Mouse (Mus musculus) limb, embryonic 14.5 days (tissue): ENCODE measurements around the gene Irs2. TPM values are rescaled to one million over a fixed set of nuclear protein-coding genes. Genes with fewer than 3 reads are reported as not detected.

Experiments used
- ATAC-seq: fragments of 200-750 bp; cut with Nextera tagmentation; 2 replicates; pipeline ENCODE4 v1.8.0; 2017; ENCODE audit warnings: low read depth, moderate number of reproducible peaks, moderate TSS enrichment; ENCODE audit not compliant: low FRiP score
- DNase-seq: peaks from one replicate; pipeline ENCODE4 v3.0.0-alpha.2; 2015; ENCODE audit warnings: low spot score
- H3K27ac ChIP-seq: fragments of 300-500 bp; sonication (generic); replicated peaks from 2 replicates; pipeline ENCODE4 v1.5.1; 2014; ENCODE audit warnings: low read depth, mild to moderate bottlenecking, low read length, moderate library complexity, mixed read lengths
- H3K27me3 ChIP-seq: fragments of 300-500 bp; sonication (generic); 2 replicates; pipeline ENCODE4 v1.6.1; 2014; ENCODE audit warnings: low read length, mixed read lengths; ENCODE audit not compliant: control insufficient read depth, insufficient read depth
- H3K36me3 ChIP-seq: fragments of 300-500 bp; sonication (generic); 2 replicates; pipeline ENCODE4 v1.6.1; 2014; ENCODE audit warnings: mild to moderate bottlenecking, low read length, moderate library complexity, mixed read lengths; ENCODE audit not compliant: control insufficient read depth, insufficient read depth
- H3K4me1 ChIP-seq: fragments of 300-500 bp; sonication (generic); 2 replicates; pipeline ENCODE4 v1.6.1; 2014; ENCODE audit warnings: antibody characterized with exemption, low read length, mixed read lengths; ENCODE audit not compliant: control insufficient read depth, insufficient read depth
- H3K4me2 ChIP-seq: fragments of 300-500 bp; sonication (generic); replicated peaks from 2 replicates; pipeline ENCODE4 v1.6.1; 2014; ENCODE audit warnings: low read depth, mild to moderate bottlenecking, low read length, moderate library complexity; ENCODE audit not compliant: severe bottlenecking
- H3K4me3 ChIP-seq: fragments of 300-500 bp; sonication (generic); replicated peaks from 2 replicates; pipeline ENCODE4 v1.5.1; 2014; ENCODE audit warnings: low read length
- H3K9ac ChIP-seq: fragments of 300-500 bp; sonication (generic); 2 replicates; pipeline ENCODE4 v1.6.1; 2014; ENCODE audit warnings: mild to moderate bottlenecking, low read depth, low read length, moderate library complexity; ENCODE audit not compliant: severe bottlenecking
- H3K9me3 ChIP-seq: fragments of 300-500 bp; sonication (generic); 2 replicates; pipeline ENCODE4 v1.6.1; 2016; ENCODE audit warnings: low read length; ENCODE audit not compliant: control insufficient read depth
- POLR2A ChIP-seq: fragments of 200-500 bp; IDR thresholded peaks from 2 replicates; pipeline ENCODE4 v1.8.0; 2012; ENCODE audit warnings: inconsistent platforms, mild to moderate bottlenecking, moderate library complexity, borderline replicate concordance; ENCODE audit not compliant: insufficient read depth, insufficient read length; ENCODE audit errors: extremely low read depth
- WGBS: fragments of 180-500 bp; shearing (Covaris S2); extraction: QIAGEN DNeasy Blood & Tissue Kit; methylation state at CpG from one replicate; pipeline ENCODE4 v1.1.7; 2014; 5-methylcytosine and 5-hydroxymethylcytosine counted together
- polyA plus RNA-seq, 2 experiments: library from polyadenylated mRNA; depleted of rRNA in 1 of 2; stranded (reverse) in 1 of 2; unstranded in 1 of 2; fragments of >200 nt; fragmentation: Nextera tagmentation in 1 of 2; extraction: Ambion mirVana in 1 of 2; gene quantifications; 2 replicates each; pipeline versions ENCODE4 v1.2.1 to v1.2.3; 2012 to 2014

Gene Irs2
- polyA plus RNA-seq, 2 experiments, result 9.7 to 14.4 TPM

DNA sequence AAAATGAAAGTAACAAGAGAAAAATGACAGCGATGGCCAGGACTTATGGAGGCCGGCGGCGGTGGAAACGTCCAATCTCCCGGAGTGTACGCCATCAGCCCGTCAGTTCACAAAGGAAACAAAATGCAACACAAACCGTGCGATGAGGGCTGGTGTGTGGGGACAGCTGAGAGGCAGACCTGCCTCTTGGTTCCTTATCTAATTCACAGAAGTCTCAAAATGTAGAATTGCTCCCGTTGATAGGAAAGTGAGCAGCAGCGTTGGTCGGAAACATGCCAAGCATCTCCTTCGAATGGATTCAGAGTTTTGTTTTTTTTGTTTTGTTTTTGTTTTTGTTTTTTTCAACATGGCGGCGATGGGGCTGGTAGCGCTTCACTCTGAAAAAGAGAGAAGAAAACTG, 21.6 kb downstream of the Irs2 start:
- H3K9ac ChIP-seq, result no peak overlapping the region
- no peak overlapping the region for H3K27ac ChIP-seq
- no peak for TF ChIP-seq POLR2A
- 97% methylated on average over 17 of the region's 17 CpGs for WGBS
- no peaks in the 10 kb centered on the region for H3K27me3 ChIP-seq
- H3K36me3 ChIP-seq, result peaks cover 28% of the 10 kb centered on the region
- H3K4me1 ChIP-seq, result peaks cover 9% of the 10 kb centered on the region
- no peak overlapping the region for H3K4me2 ChIP-seq
- no peak overlapping the region for H3K4me3 ChIP-seq
- no peak for DNase-seq
- no peaks in the 10 kb centered on the region for H3K9me3 ChIP-seq
- ATAC-seq, result no peak

DNA sequence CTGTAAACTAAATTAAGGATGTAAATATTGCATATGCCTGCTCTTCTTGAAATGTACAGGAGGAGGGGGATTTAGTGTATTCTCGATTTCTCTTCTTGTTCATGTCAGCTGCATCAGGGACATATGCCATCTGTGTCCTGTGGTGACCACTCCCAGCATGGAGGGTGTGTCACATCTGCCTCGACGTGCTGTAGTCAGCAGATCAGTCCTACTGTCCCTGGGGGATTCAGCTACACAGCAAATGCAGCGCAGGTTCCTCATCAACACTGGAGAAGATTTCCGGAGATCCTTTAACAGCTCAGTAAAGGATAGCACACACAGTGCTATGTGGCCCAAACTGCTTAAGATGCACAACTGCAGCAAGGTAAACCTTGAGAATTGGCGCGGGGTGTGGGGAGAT, 23.2 kb downstream of the Irs2 start:
- DNase-seq (no peak), ATAC-seq (no peak)
- Histone ChIP-seq H3K4me3 (no peak overlapping the region), H3K4me2 (no peak overlapping the region), H3K27ac (no peak overlapping the region), H3K4me1 (no peaks in the 10 kb centered on the region), H3K36me3 (peaks cover 28% of the 10 kb centered on the region), H3K9ac (no peak overlapping the region), H3K9me3 (no peaks in the 10 kb centered on the region), H3K27me3 (no peaks in the 10 kb centered on the region)
- no peak for TF ChIP-seq POLR2A
- WGBS, result 88% methylated on average over 7 of the region's 7 CpGs

DNA sequence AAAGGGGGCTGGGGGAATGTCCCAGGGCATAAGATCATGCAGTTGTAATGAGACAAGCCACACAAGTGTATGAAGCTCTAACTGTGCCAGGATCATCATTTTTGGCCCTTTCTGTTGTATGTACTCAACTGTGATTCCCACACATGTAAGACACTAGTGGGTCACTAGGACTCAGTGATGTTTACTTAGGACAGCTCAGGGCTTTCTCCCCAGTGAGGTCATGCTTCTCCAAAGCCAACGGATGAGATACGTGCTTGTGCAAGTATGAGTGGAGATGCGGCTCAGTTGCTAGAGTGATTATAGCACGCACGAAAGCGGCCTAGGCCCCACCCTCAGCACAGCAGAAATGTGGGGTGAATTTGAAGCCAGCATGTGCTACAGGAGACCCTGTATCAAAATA, 27.4 kb downstream of the Irs2 start:
- TF ChIP-seq POLR2A, result no peak

DNA sequence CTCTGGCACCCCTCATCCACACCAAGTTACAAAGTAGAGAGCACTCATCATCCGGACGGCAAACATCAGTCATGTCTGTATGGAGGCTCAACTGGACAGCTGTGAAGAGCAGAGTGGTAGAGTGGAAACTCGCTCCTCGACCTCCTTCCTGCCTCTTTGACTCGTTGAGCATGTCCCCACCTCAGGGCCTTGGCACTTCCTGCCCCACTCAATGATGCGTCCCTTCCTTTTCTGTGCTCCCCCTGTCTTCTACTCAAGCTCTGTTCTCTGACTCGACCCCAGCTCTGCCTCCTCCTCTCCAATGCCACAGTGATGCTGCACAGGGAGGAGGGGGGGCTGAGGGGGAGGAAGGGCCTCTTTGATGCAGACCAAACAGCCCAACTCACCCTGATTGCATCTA, 28.3 kb downstream of the Irs2 start:
- no peak overlapping the region for H3K9ac ChIP-seq
- TF ChIP-seq POLR2A, result no peak
- no peaks in the 10 kb centered on the region for H3K9me3 ChIP-seq
- no peak overlapping the region for H3K4me3 ChIP-seq
- WGBS, result 55% methylated on average over 7 of the region's 7 CpGs
- H3K27me3 ChIP-seq, result no peaks in the 10 kb centered on the region
- H3K27ac ChIP-seq, result no peak overlapping the region
- ATAC-seq (no peak), DNase-seq (no peak)
- peaks cover 19% of the 10 kb centered on the region for H3K4me1 ChIP-seq
- H3K4me2 ChIP-seq, result no peak overlapping the region
- H3K36me3 ChIP-seq, result peaks cover 7% of the 10 kb centered on the region

More for the DNA sequence above, 27.4 kb downstream of the Irs2 start:
- 91% methylated on average over 6 of the region's 6 CpGs for WGBS
- Histone ChIP-seq H3K9ac (no peak overlapping the region), H3K27ac (no peak overlapping the region), H3K4me2 (no peak overlapping the region), H3K36me3 (peaks cover 14% of the 10 kb centered on the region), H3K4me3 (no peak overlapping the region), H3K9me3 (no peaks in the 10 kb centered on the region), H3K27me3 (no peaks in the 10 kb centered on the region), H3K4me1 (peaks cover 16% of the 10 kb centered on the region)
- DNase-seq, result no peak
- no peak for ATAC-seq

DNA sequence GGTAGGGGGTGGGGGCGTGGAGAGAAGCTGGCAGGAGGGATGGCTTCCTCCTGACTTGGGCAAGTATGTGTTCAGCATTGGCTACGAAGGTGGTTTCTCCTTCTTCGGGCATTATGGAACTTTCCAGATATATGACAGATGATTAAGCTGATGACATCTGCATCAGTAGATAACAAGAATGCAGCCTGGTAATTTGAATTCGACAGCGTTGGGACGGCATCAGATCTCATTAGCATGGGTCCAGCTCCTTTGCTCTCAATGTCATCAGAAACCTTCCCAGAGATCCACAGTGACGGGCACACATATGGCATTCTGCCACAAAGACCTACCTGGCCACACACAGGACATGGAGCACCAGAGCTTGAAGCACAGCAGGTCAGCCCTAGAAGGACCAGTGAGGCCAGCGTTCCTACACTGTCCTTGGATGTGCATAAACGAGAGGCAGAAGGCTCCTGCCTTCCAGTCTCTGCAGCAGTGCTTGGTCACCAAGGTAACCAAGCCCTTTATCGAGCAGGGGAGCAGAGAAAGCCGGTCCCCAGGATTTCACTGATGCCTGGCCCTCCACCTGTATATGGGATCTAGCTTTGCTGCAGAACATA, 29.0 kb downstream of the Irs2 start:
- H3K4me2 ChIP-seq, result no peak overlapping the region
- H3K36me3 ChIP-seq, result peaks cover under 1% of the 10 kb centered on the region; the same call in 1 of the 2 replicates
- WGBS, result 70% methylated on average over 11 of the region's 11 CpGs
- peaks cover 21% of the 10 kb centered on the region for H3K4me1 ChIP-seq
- H3K27ac ChIP-seq, result no peak overlapping the region
- no peak overlapping the region for H3K9ac ChIP-seq
- ATAC-seq, result no peak
- H3K9me3 ChIP-seq, result no peaks in the 10 kb centered on the region
- no peak for DNase-seq
- no peaks in the 10 kb centered on the region for H3K27me3 ChIP-seq
- TF ChIP-seq POLR2A, result no peak
- H3K4me3 ChIP-seq, result no peak overlapping the region
